Mouse (Mus musculus) liver, adult (tissue): ENCODE measurements at regions not wholly inside any gene's neighbourhood (a gene's known extent, or its start where the extent isn't known, plus 50 kb on each side); places are given as distances from the start of the nearest gene placed in this dataset.

Source experiments
- GATA4 ChIP-seq: IDR thresholded peaks from 2 replicates; pipeline ENCODE4 v1.6.1; 2014; ENCODE audit warnings: mild to moderate bottlenecking, low read length; ENCODE audit not compliant: insufficient replicate concordance

DNA sequence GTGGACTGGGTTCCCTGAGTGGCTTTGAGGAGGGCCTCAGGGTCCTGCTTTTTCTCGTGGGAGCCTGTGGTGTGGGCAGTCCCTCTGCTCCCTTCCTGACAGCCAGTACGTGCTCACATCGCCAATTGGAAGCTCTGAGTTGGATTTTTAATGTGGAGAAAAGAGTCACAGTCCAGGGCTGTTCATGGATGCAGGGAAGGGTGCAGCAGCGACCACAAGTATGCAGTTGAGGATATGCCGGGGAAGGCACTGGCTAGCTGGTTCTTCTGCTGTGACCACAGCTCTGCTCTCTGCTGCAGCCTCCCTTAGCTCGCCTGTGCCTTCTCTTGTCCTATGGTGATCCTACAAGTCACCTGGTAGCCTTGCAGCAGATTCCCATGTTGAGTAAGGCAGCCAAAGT is 177.5 kb upstream of the Lef1 start:
- TF ChIP-seq GATA4, result no peak

DNA sequence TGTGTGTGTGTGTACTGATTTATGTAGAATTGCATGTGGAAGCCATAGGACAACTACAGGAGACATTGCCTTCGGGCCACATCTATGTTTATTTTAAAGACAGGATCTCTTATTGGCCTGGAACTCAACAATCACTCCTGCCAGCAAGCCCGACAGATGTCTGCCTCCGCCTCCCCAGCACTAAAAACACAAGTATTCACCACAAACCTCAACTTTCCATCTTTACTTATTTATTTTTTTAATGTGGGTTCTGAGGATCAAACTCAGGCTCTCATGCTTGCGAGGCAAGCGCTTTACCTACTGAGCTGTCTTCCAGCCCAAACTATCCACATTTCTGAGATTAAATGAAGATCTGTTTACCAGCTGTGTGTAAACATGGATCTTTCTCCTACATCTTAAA is 178.0 kb upstream of the Lef1 start:
- TF ChIP-seq GATA4, result no peak

DNA sequence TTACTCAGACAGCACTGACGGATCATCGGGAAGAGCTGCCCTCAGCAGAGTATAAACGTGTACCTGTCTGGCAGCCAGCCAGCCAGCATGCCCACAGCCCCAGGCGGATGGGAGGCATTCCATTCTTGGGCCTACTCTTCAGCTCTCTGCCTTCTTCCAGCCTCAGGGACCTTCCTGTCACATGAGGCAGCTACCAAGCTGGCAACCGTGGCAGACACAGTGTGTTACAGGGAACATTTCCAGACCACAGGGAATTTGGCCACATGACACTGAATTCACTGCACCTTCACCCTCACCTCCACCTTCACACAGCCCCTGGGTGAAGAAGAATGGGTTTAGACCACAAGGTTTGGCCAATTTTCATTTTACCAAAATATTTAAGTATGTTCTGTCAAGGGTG is 185.3 kb upstream of the Lef1 start:
- no peak for TF ChIP-seq GATA4

DNA sequence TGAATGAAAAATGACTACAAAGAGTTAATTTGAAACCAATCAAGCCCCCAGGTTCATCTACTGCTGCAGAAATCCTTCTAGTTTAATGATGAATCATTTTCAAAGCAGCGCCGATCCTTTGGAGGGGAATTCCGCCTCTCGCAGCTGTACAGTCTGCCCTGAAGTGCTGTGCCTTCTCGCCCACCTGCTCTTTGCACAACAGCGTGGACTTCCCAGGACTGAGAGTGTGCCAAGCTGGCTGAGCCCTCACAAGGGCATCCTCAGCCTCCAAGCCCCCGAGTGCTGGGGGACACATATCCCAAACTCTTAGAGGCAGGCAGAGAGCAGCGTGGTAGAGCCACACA is 186.7 kb upstream of the Lef1 start:
- TF ChIP-seq GATA4, result no peak

DNA sequence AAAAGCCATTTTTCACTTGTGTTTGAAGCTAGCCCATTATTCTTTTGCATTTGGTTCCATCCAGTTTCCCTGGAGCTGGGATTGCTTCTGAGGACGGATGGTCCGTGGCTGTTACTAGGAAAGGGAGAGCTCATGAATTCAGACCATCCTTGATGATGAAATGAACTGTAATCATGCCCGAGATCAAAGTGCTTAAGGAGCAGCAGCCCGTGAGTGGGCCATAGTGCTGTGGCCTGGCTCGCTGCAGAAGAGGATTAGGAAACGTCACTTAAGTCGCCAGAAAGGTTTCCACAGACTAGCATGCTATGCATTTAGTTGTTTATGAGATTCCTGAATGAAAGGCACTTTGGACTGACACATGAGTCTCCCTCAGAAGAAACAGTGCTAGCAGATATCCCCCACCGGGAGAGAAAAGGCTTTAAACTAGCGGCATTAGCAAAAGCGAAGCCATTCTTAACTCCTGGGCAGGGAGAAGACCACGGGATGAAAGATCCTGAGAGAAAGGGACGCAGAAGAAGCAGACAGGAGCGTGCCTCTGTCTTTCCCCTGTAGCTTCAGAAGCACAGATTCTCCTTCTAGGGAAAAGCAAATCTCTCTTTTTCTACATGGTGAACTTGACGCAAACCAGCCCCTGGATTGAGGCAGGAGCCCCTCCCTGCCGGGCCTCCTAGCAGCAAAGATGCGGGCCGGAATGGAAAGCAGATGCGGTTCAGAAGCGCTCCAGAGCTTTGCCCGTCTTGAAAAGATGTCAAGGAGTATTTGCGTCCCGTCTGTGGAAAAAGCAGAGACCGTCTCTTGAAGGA is 187.3 kb upstream of the Lef1 start:
- TF ChIP-seq GATA4, result no peak

DNA sequence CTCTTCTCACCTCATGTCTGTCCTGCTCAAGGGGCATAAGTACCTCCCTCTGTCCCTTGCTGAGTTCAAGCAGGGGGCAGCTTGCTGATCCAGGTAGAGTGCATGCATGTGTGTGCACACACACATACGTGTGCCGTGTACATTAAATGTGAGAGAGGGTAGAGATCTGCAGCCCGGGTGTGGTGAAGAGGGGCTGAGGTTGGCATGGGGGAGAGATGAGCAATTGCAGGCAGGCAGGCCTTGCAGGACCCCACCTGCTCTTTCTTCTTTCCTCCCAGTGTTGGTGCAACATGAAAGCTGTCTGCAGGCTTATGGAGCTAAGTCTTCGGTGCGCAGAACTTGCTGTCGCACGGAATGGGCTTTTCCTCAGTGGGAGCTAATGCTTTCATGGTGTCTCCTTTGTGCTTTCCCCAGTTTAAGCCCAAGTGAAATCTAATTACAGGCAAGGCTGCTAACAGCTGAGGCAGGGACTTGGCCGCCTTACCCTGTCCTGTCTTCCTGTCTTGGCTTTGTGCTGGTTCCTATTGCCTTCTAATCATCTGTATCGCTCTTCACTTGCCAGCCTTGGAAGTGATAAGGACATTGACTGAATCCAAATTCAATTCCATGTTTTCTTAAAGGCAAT is 188.5 kb upstream of the Lef1 start:
- TF ChIP-seq GATA4, result no peak

DNA sequence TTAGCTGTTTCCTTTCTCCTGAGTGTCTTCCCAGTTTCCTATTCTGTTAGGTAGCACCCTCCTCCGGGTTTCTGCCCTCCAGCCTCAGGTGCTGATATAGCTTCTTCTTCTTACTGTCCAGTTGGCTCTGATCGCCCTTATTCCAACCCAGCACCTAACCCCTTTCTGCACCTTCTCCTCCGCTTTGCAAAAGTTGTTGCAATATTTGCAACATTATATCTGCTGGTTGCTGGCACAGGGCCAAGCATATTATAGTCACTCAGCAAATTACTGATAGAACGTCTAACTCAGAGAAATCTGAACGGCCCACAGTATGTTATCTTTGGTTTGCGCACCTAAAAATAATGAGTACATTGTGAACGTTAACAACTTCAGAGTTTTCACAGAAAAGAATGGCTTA is 183.6 kb upstream of the Rpl34 start:
- TF ChIP-seq GATA4, result no peak

DNA sequence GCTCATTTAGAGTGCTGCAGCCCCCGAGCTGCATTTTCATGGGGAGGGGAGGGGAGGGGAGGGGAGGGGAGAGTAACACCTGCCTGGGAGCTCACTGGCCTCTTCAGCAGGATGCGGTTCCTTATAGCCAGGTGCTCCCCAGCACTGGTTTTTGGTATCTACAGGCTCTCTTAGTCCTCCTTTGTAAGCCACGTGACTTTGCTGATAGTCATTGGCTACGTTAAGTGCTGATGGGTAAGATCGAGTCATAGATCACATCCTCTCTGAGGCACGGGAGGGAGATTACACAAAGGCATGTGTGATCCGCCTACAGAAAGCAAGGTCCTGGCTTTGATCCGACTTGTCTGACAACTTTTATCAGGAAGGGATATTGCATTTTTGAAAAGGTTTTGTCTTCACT is 174.9 kb upstream of the Rpl34 start:
- TF ChIP-seq GATA4, result no peak

DNA sequence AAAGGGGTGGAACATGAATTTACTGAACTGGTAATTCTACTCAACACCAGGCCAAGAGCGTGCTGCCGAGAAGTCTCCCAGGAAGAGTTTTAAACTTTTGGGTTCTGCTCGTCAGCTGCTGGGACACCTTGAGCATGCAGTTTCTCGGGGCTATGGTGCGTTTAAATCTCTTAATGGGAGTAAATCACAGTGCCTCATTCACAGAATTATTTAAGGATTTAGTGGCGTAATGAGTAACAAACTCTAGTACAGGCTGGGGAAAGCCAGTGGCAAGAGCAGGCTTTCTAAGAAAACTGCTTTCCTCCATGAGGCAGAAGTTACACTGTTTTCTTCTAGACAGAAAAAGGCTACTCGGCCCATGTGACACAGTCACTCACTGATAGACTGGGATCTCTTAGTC is 173.1 kb upstream of the Rpl34 start:
- TF ChIP-seq GATA4, result no peak

DNA sequence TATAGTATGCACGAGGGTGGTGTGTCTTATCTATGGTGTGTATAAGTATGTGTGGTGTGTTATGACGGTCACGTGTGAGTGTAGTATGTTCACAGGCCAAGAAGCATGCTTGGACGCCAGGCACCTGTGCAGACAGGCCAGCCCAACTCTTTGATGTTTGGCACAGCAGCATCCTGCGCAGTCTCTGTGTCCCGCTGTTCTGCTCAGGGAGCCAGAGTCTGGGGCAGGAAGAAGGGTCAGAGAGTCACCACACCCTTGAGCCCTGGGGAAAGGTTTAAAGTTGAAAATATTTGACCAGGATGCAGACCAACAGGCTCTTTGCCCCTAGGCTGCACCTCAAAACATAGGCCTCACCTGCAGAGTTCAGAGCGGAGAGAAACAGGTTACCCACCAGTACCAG is 172.2 kb upstream of the Rpl34 start:
- no peak for TF ChIP-seq GATA4

DNA sequence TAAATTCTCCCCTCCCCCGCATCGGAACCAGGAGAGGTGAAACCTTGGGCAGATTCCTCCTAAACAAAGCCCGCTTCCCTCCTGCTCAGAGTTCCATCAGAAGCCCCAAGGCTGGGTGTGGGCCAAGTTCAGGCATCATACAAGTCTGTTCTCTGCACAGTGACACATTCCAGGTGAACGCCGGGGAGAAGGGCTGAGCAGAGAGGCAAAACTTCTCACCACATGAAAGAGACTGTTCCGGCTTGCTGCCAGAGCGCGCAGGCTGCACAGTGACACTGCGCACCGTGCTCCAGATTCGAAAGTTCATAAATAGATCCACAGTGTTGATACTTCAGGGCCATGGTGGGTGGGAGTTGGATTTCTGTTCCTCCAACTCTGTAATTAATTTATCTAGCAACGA is 171.1 kb upstream of the Rpl34 start:
- no peak for TF ChIP-seq GATA4

DNA sequence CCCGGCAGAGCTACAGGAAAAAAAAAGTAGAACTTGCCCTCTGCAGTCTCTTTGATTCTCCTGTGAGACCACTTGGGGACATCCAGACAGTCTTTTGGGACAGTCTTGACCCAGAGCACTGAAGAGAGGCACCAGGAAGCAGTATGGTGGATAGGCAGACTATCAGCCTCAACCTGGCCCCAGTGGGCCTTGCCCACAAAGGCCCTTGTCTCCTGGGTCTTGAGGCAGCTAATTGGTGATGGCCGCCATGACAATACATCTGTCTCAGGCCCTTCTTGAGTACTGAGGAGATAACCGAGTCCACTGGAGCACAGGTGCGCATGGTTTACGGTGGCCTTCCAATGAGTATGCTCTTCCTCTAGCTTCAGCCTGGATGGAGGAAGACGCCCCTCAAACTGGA is 170.6 kb upstream of the Rpl34 start:
- no peak for TF ChIP-seq GATA4

DNA sequence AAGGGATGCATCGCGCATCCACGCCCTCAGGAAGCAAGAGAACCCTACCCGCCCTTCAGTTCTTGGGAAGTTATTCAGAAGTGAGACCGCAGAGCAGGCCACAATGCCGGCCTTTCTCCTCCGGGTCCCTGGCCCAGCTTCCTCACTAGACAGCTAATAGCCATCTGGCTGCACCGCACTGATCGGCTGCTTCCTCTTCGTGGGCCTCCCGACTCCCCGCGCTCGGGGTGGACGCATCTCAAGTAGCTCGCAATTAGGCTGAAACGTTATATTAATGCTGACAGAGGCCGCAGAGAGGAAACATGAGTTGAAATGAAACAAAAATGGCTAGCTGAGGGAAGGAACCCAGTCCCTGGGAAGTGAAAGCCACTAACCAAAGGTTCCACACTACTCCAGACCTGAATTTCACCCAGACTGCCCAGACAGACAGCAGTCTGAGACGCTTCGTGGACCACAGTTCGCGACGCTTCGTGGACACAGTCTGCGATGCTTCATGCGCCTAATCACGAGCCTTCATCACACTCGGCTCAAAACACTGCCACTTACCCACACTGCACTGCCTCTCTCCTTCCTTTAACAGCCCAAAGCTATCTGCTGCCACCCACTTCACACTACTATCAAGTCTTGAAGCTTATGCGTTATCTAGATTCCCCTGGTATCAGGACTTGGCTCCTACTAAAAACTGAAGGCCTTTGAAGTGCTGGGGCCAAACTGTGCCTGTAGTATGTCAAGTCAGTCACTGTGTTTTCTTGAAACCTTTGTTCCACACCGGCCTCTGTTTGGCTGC is 170.0 kb upstream of the Rpl34 start:
- TF ChIP-seq GATA4, result no peak

DNA sequence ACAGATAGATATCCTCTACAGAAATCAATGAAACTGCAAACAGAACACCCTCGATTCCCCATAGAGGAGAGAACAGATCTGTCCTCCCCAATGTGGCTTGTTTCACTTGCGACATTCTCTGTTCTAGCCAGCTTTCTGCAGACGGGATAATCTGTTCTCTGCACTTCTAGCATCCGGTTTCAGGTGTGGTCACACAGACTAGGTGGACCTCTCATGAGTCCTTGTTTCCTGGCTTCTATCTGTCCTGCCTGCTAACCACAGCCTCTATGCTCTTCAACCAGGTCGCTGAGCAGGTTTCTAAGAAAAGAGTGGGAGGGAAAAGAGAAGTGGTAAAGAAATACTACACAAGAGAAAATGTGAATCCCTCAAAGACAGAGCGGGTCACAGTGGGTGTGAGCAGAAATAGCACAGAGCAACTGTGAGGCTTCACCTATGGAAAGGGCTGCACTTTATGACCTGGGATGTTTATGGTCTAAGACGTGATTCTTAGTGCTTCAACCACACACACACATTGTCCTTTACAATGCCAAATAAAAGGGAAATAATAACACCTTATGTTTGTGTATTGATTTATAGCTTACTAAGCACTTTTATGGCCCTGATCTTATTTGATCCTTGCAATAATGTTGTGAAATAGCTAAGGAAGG is 164.1 kb upstream of the Rpl34 start:
- no peak for TF ChIP-seq GATA4

DNA sequence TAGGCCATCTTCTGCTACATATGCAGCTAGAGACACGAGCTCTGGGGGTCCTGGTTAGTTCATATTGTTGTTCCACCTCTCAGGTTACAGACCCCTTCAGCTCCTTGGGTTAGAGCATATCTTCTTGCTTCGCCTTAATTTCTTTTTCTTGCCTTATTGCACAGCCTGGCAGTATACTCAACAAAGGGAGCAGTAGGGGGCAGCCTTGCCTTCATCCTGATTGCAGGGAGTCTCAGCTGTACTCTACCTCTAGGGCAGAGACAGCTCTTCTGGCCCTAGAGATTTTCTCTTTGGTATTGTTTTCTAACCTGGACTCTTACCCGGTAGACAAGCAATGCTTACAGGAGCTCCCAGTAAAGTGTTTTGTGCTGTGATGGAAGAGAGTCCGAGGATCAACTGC is 161.1 kb upstream of the Rpl34 start:
- TF ChIP-seq GATA4, result no peak

DNA sequence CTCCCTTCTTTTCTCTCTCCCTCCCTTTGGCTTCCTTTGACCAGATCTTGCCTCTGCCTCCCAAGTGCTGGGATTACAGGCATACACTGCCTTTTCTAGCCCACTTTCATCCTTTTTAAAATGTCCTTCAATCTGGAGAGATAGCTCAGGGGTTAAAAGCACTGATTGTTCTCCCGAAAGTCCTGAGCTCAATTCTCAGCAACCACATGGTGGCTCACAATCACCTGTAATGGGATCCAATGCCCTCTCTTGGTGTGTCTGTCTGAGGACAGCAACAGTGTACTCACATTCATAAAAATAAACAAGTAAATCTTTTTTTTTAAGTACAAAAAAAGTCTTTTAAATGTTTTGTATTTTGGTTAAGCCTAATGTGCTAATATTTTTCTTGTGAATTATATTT is 158.4 kb upstream of the Rpl34 start:
- TF ChIP-seq GATA4, result no peak

DNA sequence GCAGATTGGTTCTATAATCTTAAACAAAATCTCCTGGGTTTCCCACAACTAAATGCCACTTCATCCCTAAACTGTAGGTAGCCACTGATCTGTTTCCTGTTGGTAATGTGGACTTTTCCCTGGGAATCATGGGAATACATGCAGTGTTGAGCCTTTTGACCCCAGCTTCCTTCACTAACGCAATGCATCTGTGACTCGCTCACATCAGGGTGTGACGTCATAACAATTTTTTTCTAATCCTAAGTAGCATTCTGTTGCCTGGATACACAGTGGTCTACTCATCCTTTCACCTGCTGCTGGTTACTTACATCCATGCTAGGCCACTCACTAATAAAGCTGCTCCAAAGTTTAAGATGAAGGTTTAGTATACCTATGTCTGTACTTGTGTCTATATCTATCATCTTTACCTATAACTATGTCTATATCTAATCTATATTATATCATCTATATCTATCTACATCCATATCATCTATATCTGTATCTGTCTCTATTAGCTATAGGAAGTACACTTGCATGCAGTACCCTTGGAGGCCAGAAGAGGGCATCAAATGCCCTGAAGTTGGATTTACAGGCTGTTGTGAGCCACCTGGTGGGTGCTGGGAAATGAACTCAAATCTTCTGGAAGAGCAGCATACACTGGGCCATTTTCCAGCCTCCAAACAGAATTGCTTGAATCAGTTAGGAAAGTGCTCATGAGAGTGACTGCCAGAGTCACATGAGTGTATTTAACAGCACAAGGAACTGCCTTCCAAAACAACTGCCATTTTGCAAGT is 157.5 kb upstream of the Rpl34 start:
- no peak for TF ChIP-seq GATA4
